Mouse (Mus musculus): ENCODE measurements at regions not wholly inside any gene's neighbourhood (a gene's known extent, or its start where the extent isn't known, plus 50 kb on each side); places are given as distances from the start of the nearest gene placed in this dataset.

- ATAC-seq (replicated peaks; ENCODE audit: poor library complexity, severe bottlenecking): no peak
These were observed 58.6 kb downstream of the Drd1 start for GRCm38 (mm10) chr13:53996867-53997266.

- no peak for ATAC-seq (replicated peaks; ENCODE audit: poor library complexity, severe bottlenecking)
These were observed 62.5 kb downstream of the Drd1 start for GRCm38 (mm10) chr13:53992863-53993451.

- ATAC-seq (replicated peaks; ENCODE audit: poor library complexity, severe bottlenecking): no peak
These were observed 76.3 kb downstream of the Drd1 start for GRCm38 (mm10) chr13:53979226-53979625.

- no peak for ATAC-seq (replicated peaks; ENCODE audit: poor library complexity, severe bottlenecking)
These were observed 86.1 kb downstream of the Drd1 start for GRCm38 (mm10) chr13:53969421-53969820.

GRCm38 (mm10) chr13:53956167-53956566 lies 99.3 kb downstream of the Drd1 start:
- no peak for ATAC-seq (replicated peaks; ENCODE audit: poor library complexity, severe bottlenecking)

- no peak for ATAC-seq (replicated peaks; ENCODE audit: poor library complexity, severe bottlenecking)
These were observed 107.4 kb downstream of the Drd1 start for GRCm38 (mm10) chr13:53948056-53948455.

- no peak for ATAC-seq (replicated peaks; ENCODE audit: poor library complexity, severe bottlenecking)
These were observed 109.8 kb downstream of the Drd1 start for GRCm38 (mm10) chr13:53945681-53946080.

GRCm38 (mm10) chr13:53941005-53941747 lies 114.3 kb downstream of the Drd1 start:
- ATAC-seq (replicated peaks; ENCODE audit: poor library complexity, severe bottlenecking): no peak

- ATAC-seq (replicated peaks; ENCODE audit: poor library complexity, severe bottlenecking): no peak
These were observed 120.3 kb downstream of the Drd1 start for GRCm38 (mm10) chr13:53935174-53935699.

- no peak for ATAC-seq (replicated peaks; ENCODE audit: poor library complexity, severe bottlenecking)
These were observed 121.0 kb downstream of the Drd1 start for GRCm38 (mm10) chr13:53934457-53934856.

- no peak for ATAC-seq (replicated peaks; ENCODE audit: poor library complexity, severe bottlenecking)
These were observed 129.4 kb downstream of the Drd1 start for GRCm38 (mm10) chr13:53926128-53926527.

GRCm38 (mm10) chr13:53924433-53924832 lies 131.1 kb downstream of the Drd1 start:
- ATAC-seq (replicated peaks; ENCODE audit: poor library complexity, severe bottlenecking): no peak

GRCm38 (mm10) chr13:53923721-53924374 lies 131.7 kb downstream of the Drd1 start:
- ATAC-seq (replicated peaks; ENCODE audit: poor library complexity, severe bottlenecking): no peak

GRCm38 (mm10) chr13:53921796-53922195 lies 133.7 kb downstream of the Drd1 start:
- ATAC-seq (replicated peaks; ENCODE audit: poor library complexity, severe bottlenecking): no peak

- ATAC-seq (replicated peaks; ENCODE audit: poor library complexity, severe bottlenecking): no peak
These were observed 135.6 kb downstream of the Drd1 start for GRCm38 (mm10) chr13:53919851-53920381.

- no peak for ATAC-seq (replicated peaks; ENCODE audit: poor library complexity, severe bottlenecking)
These were observed 140.0 kb downstream of the Drd1 start for GRCm38 (mm10) chr13:53915456-53915855.

GRCm38 (mm10) chr13:53914434-53914833 lies 141.1 kb downstream of the Drd1 start:
- ATAC-seq (replicated peaks; ENCODE audit: poor library complexity, severe bottlenecking): no peak

- no peak for ATAC-seq (replicated peaks; ENCODE audit: poor library complexity, severe bottlenecking)
These were observed 142.0 kb downstream of the Drd1 start for GRCm38 (mm10) chr13:53913501-53913900.

GRCm38 (mm10) chr13:53911846-53912245 lies 143.7 kb downstream of the Drd1 start:
- no peak for ATAC-seq (replicated peaks; ENCODE audit: poor library complexity, severe bottlenecking)

- no peak for ATAC-seq (replicated peaks; ENCODE audit: poor library complexity, severe bottlenecking)
These were observed 144.2 kb downstream of the Drd1 start for GRCm38 (mm10) chr13:53911261-53911660.

- no peak for ATAC-seq (replicated peaks; ENCODE audit: poor library complexity, severe bottlenecking)
These were observed 145.3 kb downstream of the Drd1 start for GRCm38 (mm10) chr13:53910251-53910650.

All from granulocyte monocyte progenitor cell, adult 5-6 weeks (primary cell).